Mouse (Mus musculus) CH12.LX (cell line): Measurements from ENCODE around the gene Olfr968. TPM values are rescaled to one million over a fixed set of nuclear protein-coding genes. Genes with fewer than 3 reads are reported as not detected.

Source experiments
- polyA plus RNA-seq: library from polyadenylated mRNA; unstranded; fragments of >175 nt; gene quantifications from 2 replicates; pipeline ENCODE4 v1.2.1, GENCODE M21; 2012; ENCODE audit warnings: low read depth; ENCODE audit not compliant: insufficient read length
- total RNA-seq, 2 experiments: library from RNA; depleted of rRNA; stranded (reverse); fragments of 300-350 nt in 1 of 2; fragments of >200 nt in 1 of 2; gene quantifications; 2 replicates each; pipeline ENCODE4 v1.2.3; 2012 to 2014

The Olfr968 gene
- total and polyA plus RNA-seq, 3 experiments, result not detected

Other genes with a start within 250 kb of the Olfr968 start
Only the 20 nearest of the 23 such genes appear.
- gene Olfr959, start 207.7 kb downstream of the Olfr968 start, total RNA-seq (2012; rRNA removed), result not detected in 2 replicates
- not detected in 2 replicates for gene Olfr959, start 207.7 kb downstream of the Olfr968 start, total RNA-seq (2014; rRNA removed)
- gene Olfr959, start 207.7 kb downstream of the Olfr968 start, polyA plus RNA-seq, result not detected in 2 replicates
- gene AW551984, start 178.8 kb downstream of the Olfr968 start, total RNA-seq (2012; rRNA removed), result not detected in 2 replicates
- gene AW551984, start 178.8 kb downstream of the Olfr968 start, total RNA-seq (2014; rRNA removed), result not detected in 2 replicates
- not detected in 2 replicates for gene AW551984, start 178.8 kb downstream of the Olfr968 start, polyA plus RNA-seq
- gene Olfr148, start 172.6 kb downstream of the Olfr968 start, total RNA-seq (2012; rRNA removed), result not detected in 2 replicates
- not detected in 2 replicates for gene Olfr148, start 172.6 kb downstream of the Olfr968 start, total RNA-seq (2014; rRNA removed)
- gene Olfr148, start 172.6 kb downstream of the Olfr968 start, polyA plus RNA-seq, result not detected in 2 replicates
- not detected in 2 replicates for gene Olfr960, start 161.9 kb downstream of the Olfr968 start, total RNA-seq (2012; rRNA removed)
- not detected in 2 replicates for gene Olfr960, start 161.9 kb downstream of the Olfr968 start, total RNA-seq (2014; rRNA removed)
- not detected in 2 replicates for gene Olfr960, start 161.9 kb downstream of the Olfr968 start, polyA plus RNA-seq
- gene Olfr961, start 138.2 kb downstream of the Olfr968 start, total RNA-seq (2012; rRNA removed), result not detected in 2 replicates
- not detected in 2 replicates for gene Olfr961, start 138.2 kb downstream of the Olfr968 start, total RNA-seq (2014; rRNA removed)
- not detected in 2 replicates for gene Olfr961, start 138.2 kb downstream of the Olfr968 start, polyA plus RNA-seq
- not detected in 2 replicates for gene Olfr963, start 116.0 kb downstream of the Olfr968 start, total RNA-seq (2012; rRNA removed)
- not detected in 2 replicates for gene Olfr963, start 116.0 kb downstream of the Olfr968 start, total RNA-seq (2014; rRNA removed)
- gene Olfr963, start 116.0 kb downstream of the Olfr968 start, polyA plus RNA-seq, result not detected in 2 replicates
- gene Olfr149, start 76.1 kb downstream of the Olfr968 start, total RNA-seq (2012; rRNA removed), result not detected in 2 replicates
- not detected in 2 replicates for gene Olfr149, start 76.1 kb downstream of the Olfr968 start, total RNA-seq (2014; rRNA removed)
- gene Olfr149, start 76.1 kb downstream of the Olfr968 start, polyA plus RNA-seq, result not detected in 2 replicates
- gene Olfr965, start 71.9 kb downstream of the Olfr968 start, total RNA-seq (2012; rRNA removed), result not detected in 2 replicates
- gene Olfr965, start 71.9 kb downstream of the Olfr968 start, total RNA-seq (2014; rRNA removed), result not detected in 2 replicates
- not detected in 2 replicates for gene Olfr965, start 71.9 kb downstream of the Olfr968 start, polyA plus RNA-seq
- gene Olfr150, start 52.3 kb downstream of the Olfr968 start, total RNA-seq (2012; rRNA removed), result not detected in 2 replicates
- not detected in 2 replicates for gene Olfr150, start 52.3 kb downstream of the Olfr968 start, total RNA-seq (2014; rRNA removed)
- gene Olfr150, start 52.3 kb downstream of the Olfr968 start, polyA plus RNA-seq, result not detected in 2 replicates
- gene Olfr967, start 37.0 kb downstream of the Olfr968 start, total RNA-seq (2012; rRNA removed), result not detected in 2 replicates
- not detected in 2 replicates for gene Olfr967, start 37.0 kb downstream of the Olfr968 start, total RNA-seq (2014; rRNA removed)
- not detected in 2 replicates for gene Olfr967, start 37.0 kb downstream of the Olfr968 start, polyA plus RNA-seq
- not detected in 2 replicates for gene Olfr969, start 7.7 kb upstream of the Olfr968 start, total RNA-seq (2012; rRNA removed)
- not detected in 2 replicates for gene Olfr969, start 7.7 kb upstream of the Olfr968 start, total RNA-seq (2014; rRNA removed)
- gene Olfr969, start 7.7 kb upstream of the Olfr968 start, polyA plus RNA-seq, result not detected in 2 replicates
- not detected in 2 replicates for gene Olfr970, start 25.6 kb upstream of the Olfr968 start, total RNA-seq (2012; rRNA removed)
- gene Olfr970, start 25.6 kb upstream of the Olfr968 start, total RNA-seq (2014; rRNA removed), result not detected in 2 replicates
- gene Olfr970, start 25.6 kb upstream of the Olfr968 start, polyA plus RNA-seq, result not detected in 2 replicates
- gene Olfr971, start 53.6 kb upstream of the Olfr968 start, total RNA-seq (2012; rRNA removed), result not detected in 2 replicates
- gene Olfr971, start 53.6 kb upstream of the Olfr968 start, total RNA-seq (2014; rRNA removed), result not detected in 2 replicates
- not detected in 2 replicates for gene Olfr971, start 53.6 kb upstream of the Olfr968 start, polyA plus RNA-seq
- gene Olfr972, start 83.2 kb upstream of the Olfr968 start, total RNA-seq (2012; rRNA removed), result not detected in 2 replicates
- not detected in 2 replicates for gene Olfr972, start 83.2 kb upstream of the Olfr968 start, total RNA-seq (2014; rRNA removed)
- gene Olfr972, start 83.2 kb upstream of the Olfr968 start, polyA plus RNA-seq, result not detected in 2 replicates
- gene Olfr229, start 124.1 kb upstream of the Olfr968 start, total RNA-seq (2012; rRNA removed), result not detected in 2 replicates
- not detected in 2 replicates for gene Olfr229, start 124.1 kb upstream of the Olfr968 start, total RNA-seq (2014; rRNA removed)
- not detected in 2 replicates for gene Olfr229, start 124.1 kb upstream of the Olfr968 start, polyA plus RNA-seq
- gene Olfr974, start 154.2 kb upstream of the Olfr968 start, total RNA-seq (2012; rRNA removed), result not detected in 2 replicates
- gene Olfr974, start 154.2 kb upstream of the Olfr968 start, total RNA-seq (2014; rRNA removed), result not detected in 2 replicates
- gene Olfr974, start 154.2 kb upstream of the Olfr968 start, polyA plus RNA-seq, result not detected in 2 replicates
- gene Olfr975, start 168.8 kb upstream of the Olfr968 start, total RNA-seq (2012; rRNA removed), result not detected in 2 replicates
- gene Olfr975, start 168.8 kb upstream of the Olfr968 start, total RNA-seq (2014; rRNA removed), result not detected in 2 replicates
- gene Olfr975, start 168.8 kb upstream of the Olfr968 start, polyA plus RNA-seq, result not detected in 2 replicates
- gene Olfr976, start 177.9 kb upstream of the Olfr968 start, total RNA-seq (2012; rRNA removed), result not detected in 2 replicates
- gene Olfr976, start 177.9 kb upstream of the Olfr968 start, total RNA-seq (2014; rRNA removed), result not detected in 2 replicates
- not detected in 2 replicates for gene Olfr976, start 177.9 kb upstream of the Olfr968 start, polyA plus RNA-seq
- gene Olfr978, start 208.9 kb upstream of the Olfr968 start, total RNA-seq (2012; rRNA removed), result not detected in 2 replicates
- not detected in 2 replicates for gene Olfr978, start 208.9 kb upstream of the Olfr968 start, total RNA-seq (2014; rRNA removed)
- not detected in 2 replicates for gene Olfr978, start 208.9 kb upstream of the Olfr968 start, polyA plus RNA-seq
- gene Olfr979, start 220.2 kb upstream of the Olfr968 start, total RNA-seq (2012; rRNA removed), result not detected in 2 replicates
- gene Olfr979, start 220.2 kb upstream of the Olfr968 start, total RNA-seq (2014; rRNA removed), result not detected in 2 replicates
- gene Olfr979, start 220.2 kb upstream of the Olfr968 start, polyA plus RNA-seq, result not detected in 2 replicates